Mouse (Mus musculus): ENCODE data around the gene Zfp467. TPM values are rescaled to one million over a fixed set of nuclear protein-coding genes. Genes with fewer than 3 reads are reported as not detected.

Gene Zfp467
- polyA plus RNA-seq, 1 experiment = 1.7 TPM

- TF ChIP-seq CEBPB (IDR thresholded peaks at IDR 0.05; ENCODE audit: insufficient read depth, poor library complexity, severe bottlenecking) = no peak
- no peak for TF ChIP-seq MAX (IDR thresholded peaks at IDR 0.05; ENCODE audit: low read depth)
- no peak for TF ChIP-seq POLR2A (IDR thresholded peaks at IDR 0.05; ENCODE audit: insufficient read length, low read depth)
- TF ChIP-seq USF1 (IDR thresholded peaks at IDR 0.05; ENCODE audit: low read depth) = no peak
- TF ChIP-seq TCF3 (IDR thresholded peaks at IDR 0.05; ENCODE audit: insufficient read length, low read depth) = no peak
- TF ChIP-seq REST (IDR thresholded peaks at IDR 0.05; ENCODE audit: insufficient read depth, insufficient read length) = no peak
- no peak for TF ChIP-seq POLR2AphosphoS2 (IDR thresholded peaks at IDR 0.05; ENCODE audit: insufficient read length, low read depth)
- no peak for TF ChIP-seq E2F4 (IDR thresholded peaks at IDR 0.05; ENCODE audit: insufficient read depth)
- peak overlapping the region; percentile 80 for H3K4me2 ChIP-seq (ENCODE audit: low read depth)
Measured at GRCm38 (mm10) chr6:48444310-48445180, 1.1 kb downstream of the Zfp467 start.

DNA sequence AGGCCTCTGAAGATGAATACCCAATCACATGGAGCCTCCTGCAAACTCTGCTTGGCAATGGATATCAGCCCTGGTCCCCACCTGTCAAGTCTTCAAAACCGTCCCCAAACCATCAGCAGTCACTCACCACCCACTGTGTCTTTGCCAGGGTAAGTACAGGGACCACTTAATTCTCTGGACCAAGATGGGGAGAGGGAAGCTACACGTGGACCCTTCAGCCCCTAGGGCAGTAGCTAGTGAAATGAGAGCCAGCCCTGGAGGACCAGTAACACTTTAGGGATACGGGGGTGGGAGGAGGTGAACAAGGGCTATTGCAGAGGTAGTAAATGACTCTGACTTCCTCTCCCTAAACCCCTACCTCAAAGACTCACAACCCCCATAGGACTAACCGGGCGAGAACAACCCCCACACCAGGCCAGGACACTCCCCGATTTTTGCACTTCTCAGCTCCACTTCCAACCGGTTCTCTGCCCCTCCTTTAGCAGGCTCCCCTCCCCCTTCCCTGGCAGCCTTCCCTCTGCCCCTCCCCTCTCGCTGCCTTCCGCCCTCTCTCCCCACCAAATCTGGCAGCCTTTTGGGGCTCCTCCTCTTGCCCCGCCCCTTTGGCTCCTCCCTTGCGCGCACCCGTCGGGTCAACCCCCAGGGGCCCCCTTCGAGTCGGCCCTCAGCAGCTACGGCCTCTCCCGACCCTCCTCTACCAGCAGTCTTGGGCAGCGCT, 1.9 kb downstream of the Zfp467 start:
- H3K4me2 ChIP-seq (ENCODE audit: low read depth) = peak overlapping the region; percentile 61
- H3K4me3 ChIP-seq = peak overlapping the region; percentile 41
- TF ChIP-seq MYOG (IDR thresholded peaks at IDR 0.05; ENCODE audit: control insufficient read depth in 1 of 3, insufficient read depth in 1 of 3, insufficient read length in 2 of 3, low read depth in 2 of 3) (no peak), TCF3 (IDR thresholded peaks at IDR 0.05; ENCODE audit: insufficient read length, low read depth) (no peak), MYOD1 (IDR thresholded peaks at IDR 0.05; ENCODE audit: control insufficient read depth in 1 of 3, insufficient read length in 2 of 3, low read depth in 2 of 3) (no peak), E2F4 (IDR thresholded peaks at IDR 0.05; ENCODE audit: insufficient read depth) (no peak), MAX (IDR thresholded peaks at IDR 0.05; ENCODE audit: low read depth) (no peak), CEBPB (IDR thresholded peaks at IDR 0.05; ENCODE audit: insufficient read depth, poor library complexity, severe bottlenecking) (no peak), TCF12 (IDR thresholded peaks at IDR 0.05; ENCODE audit: insufficient read depth, poor library complexity, severe bottlenecking) (no peak), SRF (IDR thresholded peaks at IDR 0.05; ENCODE audit: control insufficient read depth, insufficient read length, low read depth) (peak; percentile 13), USF1 (IDR thresholded peaks at IDR 0.05; ENCODE audit: low read depth) (no peak), REST (IDR thresholded peaks at IDR 0.05; ENCODE audit: insufficient read depth, insufficient read length) (no peak), POLR2AphosphoS2 (IDR thresholded peaks at IDR 0.05; ENCODE audit: insufficient read length, low read depth) (peak; percentile 31), POLR2A (IDR thresholded peaks at IDR 0.05; ENCODE audit: insufficient read length, low read depth) (peak; percentile 51)
- no peaks in the 10 kb centered on the region for H3K79me2 ChIP-seq (ENCODE audit: control insufficient read depth, insufficient read depth)
- H3ac ChIP-seq (ENCODE audit: control insufficient read depth, insufficient read length) = peak overlapping the region; percentile 41
- no peaks in the 10 kb centered on the region for H3K36me3 ChIP-seq (ENCODE audit: control insufficient read depth, insufficient read depth)
- H3K27me3 ChIP-seq (ENCODE audit: control insufficient read depth, insufficient read depth, insufficient read length) = no peaks in the 10 kb centered on the region

More at GRCm38 (mm10) chr6:48444310-48445180, 1.1 kb downstream of the Zfp467 start:
- H3K27me3 ChIP-seq (ENCODE audit: control insufficient read depth, insufficient read depth, insufficient read length) = peaks cover 5% of the 10 kb centered on the region
- peak overlapping the region; percentile 41 for H3K4me3 ChIP-seq
- H3ac ChIP-seq (ENCODE audit: control insufficient read depth, insufficient read length) = peak overlapping the region; percentile 41
- H3K79me2 ChIP-seq (ENCODE audit: control insufficient read depth, insufficient read depth) = no peaks in the 10 kb centered on the region
- H3K36me3 ChIP-seq (ENCODE audit: control insufficient read depth, insufficient read depth) = no peaks in the 10 kb centered on the region

GRCm38 (mm10) chr6:48440306-48441014, 5.2 kb downstream of the Zfp467 start:
- no peak for TF ChIP-seq TCF12 (IDR thresholded peaks at IDR 0.05; ENCODE audit: insufficient read depth, poor library complexity, severe bottlenecking)
- TF ChIP-seq MYOG (IDR thresholded peaks at IDR 0.05; ENCODE audit: control insufficient read depth in 1 of 3, insufficient read depth in 1 of 3, insufficient read length in 2 of 3, low read depth in 2 of 3) = no peak
- TF ChIP-seq MYOD1 (IDR thresholded peaks at IDR 0.05; ENCODE audit: control insufficient read depth in 1 of 3, insufficient read length in 2 of 3, low read depth in 2 of 3) = no peak
- TF ChIP-seq TCF3 (IDR thresholded peaks at IDR 0.05; ENCODE audit: insufficient read length, low read depth) = no peak
- TF ChIP-seq E2F4 (IDR thresholded peaks at IDR 0.05; ENCODE audit: insufficient read depth) = no peak
- no peak for TF ChIP-seq USF1 (IDR thresholded peaks at IDR 0.05; ENCODE audit: low read depth)
- no peak for TF ChIP-seq MAX (IDR thresholded peaks at IDR 0.05; ENCODE audit: low read depth)
- no peak for TF ChIP-seq POLR2AphosphoS2 (IDR thresholded peaks at IDR 0.05; ENCODE audit: insufficient read length, low read depth)
- no peak for TF ChIP-seq REST (IDR thresholded peaks at IDR 0.05; ENCODE audit: insufficient read depth, insufficient read length)
- TF ChIP-seq CEBPB (IDR thresholded peaks at IDR 0.05; ENCODE audit: insufficient read depth, poor library complexity, severe bottlenecking) = no peak
- TF ChIP-seq POLR2A (IDR thresholded peaks at IDR 0.05; ENCODE audit: insufficient read length, low read depth) = no peak
- no peak for TF ChIP-seq SRF (IDR thresholded peaks at IDR 0.05; ENCODE audit: control insufficient read depth, insufficient read length, low read depth)
- H3ac ChIP-seq (ENCODE audit: control insufficient read depth, insufficient read length) = no peak overlapping the region

DNA sequence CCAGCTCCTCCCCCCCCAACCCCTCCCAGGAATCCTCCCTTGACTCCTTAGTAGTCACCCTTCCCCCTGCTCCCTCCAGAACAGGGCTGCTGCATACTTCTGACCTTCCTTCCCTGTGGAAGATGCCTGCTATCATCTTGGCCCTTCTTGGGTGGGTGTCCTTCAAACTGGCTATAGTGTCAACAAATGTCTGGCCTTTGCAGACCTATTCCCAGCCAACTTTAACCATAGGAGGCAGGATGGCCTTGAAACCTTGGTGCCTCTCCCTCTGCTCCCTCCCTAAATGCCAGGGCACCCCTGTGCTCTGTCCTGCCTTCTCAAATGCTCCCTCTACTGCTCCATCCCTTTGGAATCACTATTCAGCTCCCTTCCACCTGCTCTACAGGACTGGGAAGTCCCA, 6.0 kb downstream of the Zfp467 start:
- H3K27me3 ChIP-seq (ENCODE audit: control insufficient read depth, insufficient read depth, insufficient read length) = no peaks in the 10 kb centered on the region
- no peak overlapping the region for H3K4me3 ChIP-seq
- H3ac ChIP-seq (ENCODE audit: control insufficient read depth, insufficient read length) = no peak overlapping the region
- TF ChIP-seq REST (IDR thresholded peaks at IDR 0.05; ENCODE audit: insufficient read depth, insufficient read length) (no peak), E2F4 (IDR thresholded peaks at IDR 0.05; ENCODE audit: insufficient read depth) (no peak), MAX (IDR thresholded peaks at IDR 0.05; ENCODE audit: low read depth) (no peak), SRF (IDR thresholded peaks at IDR 0.05; ENCODE audit: control insufficient read depth, insufficient read length, low read depth) (no peak), MYOD1 (IDR thresholded peaks at IDR 0.05; ENCODE audit: control insufficient read depth in 1 of 3, insufficient read length in 2 of 3, low read depth in 2 of 3) (no peak), POLR2AphosphoS2 (IDR thresholded peaks at IDR 0.05; ENCODE audit: insufficient read length, low read depth) (no peak), USF1 (IDR thresholded peaks at IDR 0.05; ENCODE audit: low read depth) (no peak), CEBPB (IDR thresholded peaks at IDR 0.05; ENCODE audit: insufficient read depth, poor library complexity, severe bottlenecking) (no peak), MYOG (IDR thresholded peaks at IDR 0.05; ENCODE audit: control insufficient read depth in 1 of 3, insufficient read depth in 1 of 3, insufficient read length in 2 of 3, low read depth in 2 of 3) (no peak), TCF3 (IDR thresholded peaks at IDR 0.05; ENCODE audit: insufficient read length, low read depth) (no peak), POLR2A (IDR thresholded peaks at IDR 0.05; ENCODE audit: insufficient read length, low read depth) (no peak), TCF12 (IDR thresholded peaks at IDR 0.05; ENCODE audit: insufficient read depth, poor library complexity, severe bottlenecking) (no peak)
- H3K36me3 ChIP-seq (ENCODE audit: control insufficient read depth, insufficient read depth) = no peaks in the 10 kb centered on the region
- H3K4me2 ChIP-seq (ENCODE audit: low read depth) = no peak overlapping the region
- H3K79me2 ChIP-seq (ENCODE audit: control insufficient read depth, insufficient read depth) = no peaks in the 10 kb centered on the region

More at GRCm38 (mm10) chr6:48440306-48441014, 5.2 kb downstream of the Zfp467 start:
- no peak overlapping the region for H3K4me2 ChIP-seq (ENCODE audit: low read depth)
- H3K36me3 ChIP-seq (ENCODE audit: control insufficient read depth, insufficient read depth) = no peaks in the 10 kb centered on the region
- no peaks in the 10 kb centered on the region for H3K27me3 ChIP-seq (ENCODE audit: control insufficient read depth, insufficient read depth, insufficient read length)
- no peaks in the 10 kb centered on the region for H3K79me2 ChIP-seq (ENCODE audit: control insufficient read depth, insufficient read depth)
- no peak overlapping the region for H3K4me3 ChIP-seq

Data from myocyte (in vitro differentiated cells).